Mouse (Mus musculus): ENCODE measurements at regions not wholly inside any gene's neighbourhood (a gene's known extent, or its start where the extent isn't known, plus 50 kb on each side); places are given as distances from the start of the nearest gene placed in this dataset.

GRCm38 (mm10) chr5:112155051-112155450 lies 97.3 kb downstream of the Cryba4 start:
- no peaks in the 10 kb centered on the region for H3K27me3 ChIP-seq (ENCODE audit: control insufficient read depth, insufficient read depth, low read length)
- no peak overlapping the region; the same call in 1 of the 2 replicates for H3K9ac ChIP-seq (replicated peaks; ENCODE audit: low read depth, low read length)
- no peak overlapping the region for H3K4me3 ChIP-seq (ENCODE audit: low read depth, low read length)
- H3K36me3 ChIP-seq (ENCODE audit: control insufficient read depth, insufficient read depth, low read length), result no peaks in the 10 kb centered on the region
- ATAC-seq (ENCODE audit: insufficient number of reproducible peaks, insufficient read depth, low FRiP score, low read depth), result no peak
- H3K4me2 ChIP-seq (replicated peaks; ENCODE audit: low read depth, low read length), result no peak overlapping the region
- no peaks in the 10 kb centered on the region for H3K9me3 ChIP-seq (ENCODE audit: control insufficient read depth, low read depth, low read length)
- no peaks in the 10 kb centered on the region for H3K4me1 ChIP-seq (ENCODE audit: control insufficient read depth, insufficient read depth, low read length)
- WGBS, result 70% methylated on average over 6 of the region's 6 CpGs
- no peak overlapping the region for H3K27ac ChIP-seq (ENCODE audit: low read length)

GRCm38 (mm10) chr5:112156005-112156404 lies 96.3 kb downstream of the Cryba4 start:
- 33% methylated on average over 1 of the region's 1 CpGs for WGBS
- Histone ChIP-seq H3K9me3 (ENCODE audit: control insufficient read depth, low read depth, low read length) (no peaks in the 10 kb centered on the region), H3K4me3 (ENCODE audit: low read depth, low read length) (no peak overlapping the region), H3K4me2 (replicated peaks; ENCODE audit: low read depth, low read length) (no peak overlapping the region), H3K27me3 (ENCODE audit: control insufficient read depth, insufficient read depth, low read length) (no peaks in the 10 kb centered on the region), H3K9ac (replicated peaks; ENCODE audit: low read depth, low read length) (no peak overlapping the region), H3K4me1 (ENCODE audit: control insufficient read depth, insufficient read depth, low read length) (no peaks in the 10 kb centered on the region), H3K27ac (ENCODE audit: low read length) (no peak overlapping the region), H3K36me3 (ENCODE audit: control insufficient read depth, insufficient read depth, low read length) (no peaks in the 10 kb centered on the region)
- no peak for ATAC-seq (ENCODE audit: insufficient number of reproducible peaks, insufficient read depth, low FRiP score, low read depth)

GRCm38 (mm10) chr5:112166410-112167175 lies 85.7 kb downstream of the Cryba4 start:
- H3K27ac ChIP-seq (ENCODE audit: low read length), result no peak overlapping the region
- no peaks in the 10 kb centered on the region for H3K36me3 ChIP-seq (ENCODE audit: control insufficient read depth, insufficient read depth, low read length)
- no peaks in the 10 kb centered on the region for H3K27me3 ChIP-seq (ENCODE audit: control insufficient read depth, insufficient read depth, low read length)
- no peak for ATAC-seq (ENCODE audit: insufficient number of reproducible peaks, insufficient read depth, low FRiP score, low read depth)
- no peak overlapping the region for H3K4me3 ChIP-seq (ENCODE audit: low read depth, low read length)
- no peak overlapping the region for H3K9ac ChIP-seq (replicated peaks; ENCODE audit: low read depth, low read length)
- no peak overlapping the region for H3K4me2 ChIP-seq (replicated peaks; ENCODE audit: low read depth, low read length)
- 46% methylated on average over 11 of the region's 11 CpGs for WGBS
- no peaks in the 10 kb centered on the region for H3K9me3 ChIP-seq (ENCODE audit: control insufficient read depth, low read depth, low read length)
- H3K4me1 ChIP-seq (ENCODE audit: control insufficient read depth, insufficient read depth, low read length), result no peaks in the 10 kb centered on the region; the same call in 1 of the 2 replicates

- no peaks in the 10 kb centered on the region for H3K9me3 ChIP-seq (ENCODE audit: control insufficient read depth, low read depth, low read length)
- ATAC-seq (ENCODE audit: insufficient number of reproducible peaks, insufficient read depth, low FRiP score, low read depth), result no peak
- H3K36me3 ChIP-seq (ENCODE audit: control insufficient read depth, insufficient read depth, low read length), result no peaks in the 10 kb centered on the region
- H3K4me3 ChIP-seq (ENCODE audit: low read depth, low read length), result no peak overlapping the region
- no peaks in the 10 kb centered on the region for H3K27me3 ChIP-seq (ENCODE audit: control insufficient read depth, insufficient read depth, low read length)
- no peak overlapping the region for H3K27ac ChIP-seq (ENCODE audit: low read length)
- no peak overlapping the region for H3K9ac ChIP-seq (replicated peaks; ENCODE audit: low read depth, low read length)
- whole genome bisulfite sequencing, result 85% methylated on average over 10 of the region's 10 CpGs
- no peak overlapping the region for H3K4me2 ChIP-seq (replicated peaks; ENCODE audit: low read depth, low read length)
- no peaks in the 10 kb centered on the region; the same call in 1 of the 2 replicates for H3K4me1 ChIP-seq (ENCODE audit: control insufficient read depth, insufficient read depth, low read length)
Observed at GRCm38 (mm10) chr5:112167790-112168189, 84.5 kb downstream of the Cryba4 start.

- no peaks in the 10 kb centered on the region for H3K9me3 ChIP-seq (ENCODE audit: control insufficient read depth, low read depth, low read length)
- H3K36me3 ChIP-seq (ENCODE audit: control insufficient read depth, insufficient read depth, low read length), result no peaks in the 10 kb centered on the region
- no peak overlapping the region for H3K4me3 ChIP-seq (ENCODE audit: low read depth, low read length)
- no peak overlapping the region for H3K4me2 ChIP-seq (replicated peaks; ENCODE audit: low read depth, low read length)
- peak; percentile 66; the same call in 1 of the 2 replicates for ATAC-seq (ENCODE audit: insufficient number of reproducible peaks, insufficient read depth, low FRiP score, low read depth)
- H3K27ac ChIP-seq (ENCODE audit: low read length), result no peak overlapping the region
- no peaks in the 10 kb centered on the region for H3K27me3 ChIP-seq (ENCODE audit: control insufficient read depth, insufficient read depth, low read length)
- no peaks in the 10 kb centered on the region; the same call in 1 of the 2 replicates for H3K4me1 ChIP-seq (ENCODE audit: control insufficient read depth, insufficient read depth, low read length)
- 30% methylated on average over 2 of the region's 2 CpGs for WGBS
- no peak overlapping the region for H3K9ac ChIP-seq (replicated peaks; ENCODE audit: low read depth, low read length)
Observed at GRCm38 (mm10) chr5:112171325-112171724, 81.0 kb downstream of the Cryba4 start.

GRCm38 (mm10) chr5:112179213-112180057 lies 72.9 kb downstream of the Cryba4 start:
- WGBS, result 13% methylated on average over 25 of the region's 25 CpGs
- Histone ChIP-seq H3K4me1 (ENCODE audit: control insufficient read depth, insufficient read depth, low read length) (no peaks in the 10 kb centered on the region), H3K36me3 (ENCODE audit: control insufficient read depth, insufficient read depth, low read length) (no peaks in the 10 kb centered on the region), H3K4me2 (replicated peaks; ENCODE audit: low read depth, low read length) (peak overlapping the region; percentile 49), H3K27me3 (ENCODE audit: control insufficient read depth, insufficient read depth, low read length) (no peaks in the 10 kb centered on the region), H3K9me3 (ENCODE audit: control insufficient read depth, low read depth, low read length) (no peaks in the 10 kb centered on the region), H3K27ac (ENCODE audit: low read length) (no peak overlapping the region), H3K4me3 (ENCODE audit: low read depth, low read length) (peak overlapping the region; percentile 18), H3K9ac (replicated peaks; ENCODE audit: low read depth, low read length) (peak overlapping the region; percentile 14; the same call in 1 of the 2 replicates)
- ATAC-seq (ENCODE audit: insufficient number of reproducible peaks, insufficient read depth, low FRiP score, low read depth), result no peak

- H3K27ac ChIP-seq (ENCODE audit: low read length), result no peak overlapping the region
- no peaks in the 10 kb centered on the region for H3K27me3 ChIP-seq (ENCODE audit: control insufficient read depth, insufficient read depth, low read length)
- H3K9ac ChIP-seq (replicated peaks; ENCODE audit: low read depth, low read length), result no peak overlapping the region
- no peaks in the 10 kb centered on the region for H3K4me1 ChIP-seq (ENCODE audit: control insufficient read depth, insufficient read depth, low read length)
- no peak overlapping the region for H3K4me2 ChIP-seq (replicated peaks; ENCODE audit: low read depth, low read length)
- 40% methylated on average over 8 of the region's 8 CpGs for WGBS
- no peaks in the 10 kb centered on the region for H3K36me3 ChIP-seq (ENCODE audit: control insufficient read depth, insufficient read depth, low read length)
- H3K4me3 ChIP-seq (ENCODE audit: low read depth, low read length), result no peak overlapping the region
- ATAC-seq (ENCODE audit: insufficient number of reproducible peaks, insufficient read depth, low FRiP score, low read depth), result no peak
- H3K9me3 ChIP-seq (ENCODE audit: control insufficient read depth, low read depth, low read length), result no peaks in the 10 kb centered on the region
Observed at GRCm38 (mm10) chr5:112182775-112183174, 69.5 kb downstream of the Cryba4 start.

GRCm38 (mm10) chr5:112195667-112196066 lies 56.7 kb downstream of the Cryba4 start:
- H3K36me3 ChIP-seq (ENCODE audit: control insufficient read depth, insufficient read depth, low read length), result no peaks in the 10 kb centered on the region
- no peaks in the 10 kb centered on the region for H3K27me3 ChIP-seq (ENCODE audit: control insufficient read depth, insufficient read depth, low read length)
- no peak overlapping the region for H3K9ac ChIP-seq (replicated peaks; ENCODE audit: low read depth, low read length)
- WGBS, result 64% methylated on average over 6 of the region's 6 CpGs
- H3K4me1 ChIP-seq (ENCODE audit: control insufficient read depth, insufficient read depth, low read length), result no peaks in the 10 kb centered on the region
- no peak overlapping the region for H3K27ac ChIP-seq (ENCODE audit: low read length)
- no peak overlapping the region for H3K4me2 ChIP-seq (replicated peaks; ENCODE audit: low read depth, low read length)
- no peak overlapping the region for H3K4me3 ChIP-seq (ENCODE audit: low read depth, low read length)
- no peak for ATAC-seq (ENCODE audit: insufficient number of reproducible peaks, insufficient read depth, low FRiP score, low read depth)
- no peaks in the 10 kb centered on the region for H3K9me3 ChIP-seq (ENCODE audit: control insufficient read depth, low read depth, low read length)
